Comparison of ENCODE assay signal across 25 mouse cellular contexts in genomic region chr1:55963867-55964266, GRCm38 (mm10).
"Had no signal": no experiment of that assay in that cellular context is flagged by ENCODE, and none has a peak within 500 bp of the region (broad histone marks: within the 10 kb centered on the region; RNA-seq: fewer than 3 reads in every experiment).

No protein-coding gene starts in this region.

- H3K36me3 ChIP-seq: liver, embryonic 15.5 days; lung, embryonic 15.5 days; midbrain, embryonic 10.5 days; midbrain, embryonic 12.5 days; neural tube, embryonic 13.5 days; neural tube, embryonic 15.5 days; stomach, embryonic 15.5 days had no signal

- DNase-seq: liver, postnatal 0 days; lung, adult 2 months; lung, postnatal 14 days; lung, postnatal 36 days; midbrain, embryonic 14.5 days; retina, postnatal 1 day; right cerebral cortex, adult 18-20 months; right cerebral cortex, postnatal 25 days; right cerebral cortex, postnatal 4 days; spleen, adult 18-20 months; thymus, adult 2 months; thymus, postnatal 25 days; thymus, postnatal 4 days had no signal

- H3K27ac ChIP-seq: liver, embryonic 15.5 days; lung, embryonic 15.5 days; macrophage; midbrain, embryonic 10.5 days; midbrain, embryonic 12.5 days; neural tube, embryonic 13.5 days; neural tube, embryonic 15.5 days; stomach, embryonic 15.5 days; stomach, postnatal 0 days had no signal

- H3K4me1 ChIP-seq: lung, embryonic 15.5 days; midbrain, embryonic 10.5 days; midbrain, embryonic 12.5 days; neural tube, embryonic 13.5 days; neural tube, embryonic 15.5 days; stomach, embryonic 15.5 days had no signal

- H3K9me3 ChIP-seq: liver, embryonic 15.5 days; lung, embryonic 15.5 days; midbrain, embryonic 10.5 days; midbrain, embryonic 12.5 days; neural tube, embryonic 13.5 days; neural tube, embryonic 15.5 days; stomach, embryonic 15.5 days had no signal

- H3K9ac ChIP-seq: liver, embryonic 15.5 days; liver, postnatal 0 days; lung, embryonic 15.5 days; midbrain, embryonic 12.5 days; neural tube, embryonic 13.5 days; neural tube, embryonic 15.5 days; stomach, embryonic 15.5 days had no signal

- H3K4me2 ChIP-seq: liver, embryonic 15.5 days; lung, embryonic 15.5 days; midbrain, embryonic 12.5 days; neural tube, embryonic 13.5 days; neural tube, embryonic 15.5 days; stomach, embryonic 15.5 days had no signal

- ATAC-seq: liver, postnatal 0 days; lung, postnatal 0 days; midbrain, embryonic 16.5 days had no signal

- H3K27me3 ChIP-seq: liver, embryonic 15.5 days; lung, embryonic 15.5 days; megakaryocyte, embryonic 14.5 days; midbrain, embryonic 12.5 days; neural tube, embryonic 13.5 days; neural tube, embryonic 15.5 days; stomach, embryonic 15.5 days had no signal

- H3K4me3 ChIP-seq: liver, embryonic 15.5 days; lung, embryonic 15.5 days; megakaryocyte, embryonic 14.5 days; midbrain, embryonic 10.5 days; midbrain, embryonic 12.5 days; neural tube, embryonic 13.5 days; neural tube, embryonic 15.5 days; stomach, embryonic 15.5 days had no signal
